Mouse (Mus musculus): ENCODE measurements around the gene Ngrn. TPM values are rescaled to one million over a fixed set of nuclear protein-coding genes. Genes with fewer than 3 reads are reported as not detected.
A peak's percentile ranks its signal among the peaks of the same experiment; 100 is the strongest.

Gene Ngrn
- 3.8 and 39.8 TPM in 2 replicates for polyA plus RNA-seq (2012; ENCODE audit: insufficient read depth, low replicate concordance)

- peaks cover 33% of the 10 kb centered on the region for H3K36me3 ChIP-seq (replicated peaks; ENCODE audit: low read length)
Observed at GRCm38 (mm10) chr7:80260625-80261371, at the start of gene Ngrn. Gene Ngrn, plus strand, starts transcription at chr7:80261215.

GRCm38 (mm10) chr7:80213604-80214003, 47.4 kb upstream of the Ngrn start:
- no peak for TF ChIP-seq FLI1 (IDR thresholded peaks at IDR 0.05; ENCODE audit: low read length)
- no peak for TF ChIP-seq GATA1 (IDR thresholded peaks at IDR 0.05; ENCODE audit: borderline replicate concordance, low read length)
- Histone ChIP-seq H3K36me3 (replicated peaks; ENCODE audit: low read length) (peaks cover 86% of the 10 kb centered on the region), H3K9me3 (no peaks in the 10 kb centered on the region), H3K4me1 (peaks cover 82% of the 10 kb centered on the region), H3K4me3 (replicated peaks) (no peak overlapping the region), H3K27me3 (replicated peaks) (no peaks in the 10 kb centered on the region)

More at GRCm38 (mm10) chr7:80260625-80261371, at the start of gene Ngrn:
- peak; percentile 99 for TF ChIP-seq FLI1 (IDR thresholded peaks at IDR 0.05; ENCODE audit: low read length)
- TF ChIP-seq GATA1 (IDR thresholded peaks at IDR 0.05; ENCODE audit: borderline replicate concordance, low read length) = no peak
- peak within 1 kb of the TSS; percentile 97 for H3K4me3 ChIP-seq (replicated peaks)
- peaks cover 38% of the 10 kb centered on the region for H3K4me1 ChIP-seq
- H3K27me3 ChIP-seq (replicated peaks) = no peaks in the 10 kb centered on the region
- H3K9me3 ChIP-seq = no peaks in the 10 kb centered on the region

- no peak for TF ChIP-seq GATA1 (IDR thresholded peaks at IDR 0.05; ENCODE audit: borderline replicate concordance, low read length)
- Histone ChIP-seq H3K4me1 (peaks cover 76% of the 10 kb centered on the region), H3K9me3 (no peaks in the 10 kb centered on the region), H3K27me3 (replicated peaks) (no peaks in the 10 kb centered on the region), H3K36me3 (replicated peaks; ENCODE audit: low read length) (peaks cover 94% of the 10 kb centered on the region), H3K4me3 (replicated peaks) (no peak overlapping the region)
Observed at GRCm38 (mm10) chr7:80214459-80214858, 46.6 kb upstream of the Ngrn start.

- no peaks in the 10 kb centered on the region for H3K27me3 ChIP-seq (replicated peaks)
- no peak overlapping the region for H3K4me3 ChIP-seq (replicated peaks)
- peaks cover 74% of the 10 kb centered on the region for H3K4me1 ChIP-seq
- peaks cover 98% of the 10 kb centered on the region for H3K36me3 ChIP-seq (replicated peaks; ENCODE audit: low read length)
- TF ChIP-seq FLI1 (IDR thresholded peaks at IDR 0.05; ENCODE audit: low read length) (no peak), GATA1 (IDR thresholded peaks at IDR 0.05; ENCODE audit: borderline replicate concordance, low read length) (no peak)
- H3K9me3 ChIP-seq = no peaks in the 10 kb centered on the region
Observed at GRCm38 (mm10) chr7:80215398-80215797, 45.6 kb upstream of the Ngrn start.

- peaks cover 66% of the 10 kb centered on the region for H3K4me1 ChIP-seq
- no peaks in the 10 kb centered on the region for H3K9me3 ChIP-seq
- TF ChIP-seq FLI1 (IDR thresholded peaks at IDR 0.05; ENCODE audit: low read length) = no peak
- TF ChIP-seq GATA1 (IDR thresholded peaks at IDR 0.05; ENCODE audit: borderline replicate concordance, low read length) = no peak
- H3K36me3 ChIP-seq (replicated peaks; ENCODE audit: low read length) = peaks cover 99% of the 10 kb centered on the region
- no peak overlapping the region for H3K4me3 ChIP-seq (replicated peaks)
- H3K27me3 ChIP-seq (replicated peaks) = no peaks in the 10 kb centered on the region
Observed at GRCm38 (mm10) chr7:80216566-80216965, 44.4 kb upstream of the Ngrn start.

- peaks cover 48% of the 10 kb centered on the region for H3K4me1 ChIP-seq
- H3K36me3 ChIP-seq (replicated peaks; ENCODE audit: low read length) = peaks cover 98% of the 10 kb centered on the region
- H3K9me3 ChIP-seq = no peaks in the 10 kb centered on the region
- H3K27me3 ChIP-seq (replicated peaks) = no peaks in the 10 kb centered on the region
- TF ChIP-seq GATA1 (IDR thresholded peaks at IDR 0.05; ENCODE audit: borderline replicate concordance, low read length) = no peak
- TF ChIP-seq FLI1 (IDR thresholded peaks at IDR 0.05; ENCODE audit: low read length) = no peak
- H3K4me3 ChIP-seq (replicated peaks) = no peak overlapping the region
Observed at GRCm38 (mm10) chr7:80218666-80219065, 42.3 kb upstream of the Ngrn start.

GRCm38 (mm10) chr7:80220237-80220797, 40.7 kb upstream of the Ngrn start:
- no peaks in the 10 kb centered on the region for H3K27me3 ChIP-seq (replicated peaks)
- no peak overlapping the region for H3K4me3 ChIP-seq (replicated peaks)
- peaks cover 98% of the 10 kb centered on the region for H3K36me3 ChIP-seq (replicated peaks; ENCODE audit: low read length)
- no peak for TF ChIP-seq GATA1 (IDR thresholded peaks at IDR 0.05; ENCODE audit: borderline replicate concordance, low read length)
- no peak for TF ChIP-seq FLI1 (IDR thresholded peaks at IDR 0.05; ENCODE audit: low read length)
- peaks cover 38% of the 10 kb centered on the region for H3K4me1 ChIP-seq
- no peaks in the 10 kb centered on the region for H3K9me3 ChIP-seq

- Histone ChIP-seq H3K4me3 (replicated peaks) (no peak overlapping the region), H3K36me3 (replicated peaks; ENCODE audit: low read length) (peaks cover 98% of the 10 kb centered on the region), H3K27me3 (replicated peaks) (no peaks in the 10 kb centered on the region), H3K4me1 (peaks cover 33% of the 10 kb centered on the region), H3K9me3 (no peaks in the 10 kb centered on the region)
- TF ChIP-seq GATA1 (IDR thresholded peaks at IDR 0.05; ENCODE audit: borderline replicate concordance, low read length) (no peak), FLI1 (IDR thresholded peaks at IDR 0.05; ENCODE audit: low read length) (no peak)
Observed at GRCm38 (mm10) chr7:80221179-80221750, 39.8 kb upstream of the Ngrn start.

GRCm38 (mm10) chr7:80227065-80227464, 34.0 kb upstream of the Ngrn start:
- TF ChIP-seq GATA1 (IDR thresholded peaks at IDR 0.05; ENCODE audit: borderline replicate concordance, low read length) (no peak), FLI1 (IDR thresholded peaks at IDR 0.05; ENCODE audit: low read length) (no peak)
- peaks cover 85% of the 10 kb centered on the region for H3K36me3 ChIP-seq (replicated peaks; ENCODE audit: low read length)
- H3K4me1 ChIP-seq = peaks cover 66% of the 10 kb centered on the region
- no peak overlapping the region for H3K4me3 ChIP-seq (replicated peaks)
- no peaks in the 10 kb centered on the region for H3K9me3 ChIP-seq
- no peaks in the 10 kb centered on the region for H3K27me3 ChIP-seq (replicated peaks)

GRCm38 (mm10) chr7:80230196-80230595, 30.8 kb upstream of the Ngrn start:
- H3K9me3 ChIP-seq = no peaks in the 10 kb centered on the region
- TF ChIP-seq FLI1 (IDR thresholded peaks at IDR 0.05; ENCODE audit: low read length) (no peak), GATA1 (IDR thresholded peaks at IDR 0.05; ENCODE audit: borderline replicate concordance, low read length) (no peak)
- H3K4me3 ChIP-seq (replicated peaks) = peak overlapping the region; percentile 70
- peaks cover 55% of the 10 kb centered on the region for H3K36me3 ChIP-seq (replicated peaks; ENCODE audit: low read length)
- H3K4me1 ChIP-seq = peaks cover 77% of the 10 kb centered on the region
- no peaks in the 10 kb centered on the region for H3K27me3 ChIP-seq (replicated peaks)

All from megakaryocyte, embryonic 14.5 days (primary cell).